Mouse (Mus musculus) 3134 (cell line): ENCODE results near the gene Astn1.

Experiments used
- DNase-seq: peaks from one replicate; pipeline ENCODE4 v3.0.0-alpha.2; 2011; ENCODE audit warnings: low spot score; ENCODE audit not compliant: insufficient read length; ENCODE audit errors: extremely low read depth

Astn1 gene

DNA sequence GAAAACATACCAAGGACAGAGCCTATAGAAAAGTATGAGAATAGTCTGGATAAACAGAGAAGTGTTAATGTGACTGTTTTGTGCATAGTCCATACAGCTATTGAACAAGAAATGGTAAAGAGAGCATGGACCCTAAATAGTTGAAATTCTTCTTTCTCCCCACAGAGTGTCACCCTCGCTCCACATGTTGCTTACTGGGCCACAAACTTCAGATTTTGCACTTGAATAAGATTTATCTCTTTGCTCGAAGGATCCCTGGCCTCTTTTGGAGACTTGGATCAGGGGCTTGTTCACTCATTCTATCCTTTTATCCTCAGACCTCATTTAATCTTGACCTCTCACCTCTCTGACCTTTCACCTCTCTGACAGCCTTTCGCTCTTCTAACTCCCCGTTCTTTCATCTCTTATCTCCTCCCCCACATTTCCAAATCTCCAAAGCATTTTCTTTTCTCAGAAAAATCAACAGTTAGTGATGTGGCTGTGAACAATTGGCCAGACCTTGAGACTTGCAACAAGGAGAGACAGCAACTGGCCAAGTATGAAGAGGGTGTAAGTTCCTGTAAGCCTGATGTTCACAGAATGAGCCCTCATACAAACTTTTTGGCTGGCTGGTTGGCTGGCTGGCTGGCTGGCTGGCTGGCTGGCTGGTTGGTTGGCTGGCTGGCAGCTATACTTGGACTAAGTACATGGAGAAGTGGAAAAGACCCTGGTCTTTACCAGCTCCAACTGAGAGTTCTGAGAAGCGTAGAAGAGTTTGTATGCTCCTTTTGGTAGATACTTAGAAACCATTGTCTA lies 351.4 kb downstream of the Astn1 start:
- DNase-seq, result no peak

GRCm38 (mm10) chr1:158732868-158733496 lies 370.9 kb downstream of the Astn1 start:
- peak; percentile 64 for DNase-seq

GRCm38 (mm10) chr1:158739132-158739919 lies 377.3 kb downstream of the Astn1 start:
- no peak for DNase-seq

DNA sequence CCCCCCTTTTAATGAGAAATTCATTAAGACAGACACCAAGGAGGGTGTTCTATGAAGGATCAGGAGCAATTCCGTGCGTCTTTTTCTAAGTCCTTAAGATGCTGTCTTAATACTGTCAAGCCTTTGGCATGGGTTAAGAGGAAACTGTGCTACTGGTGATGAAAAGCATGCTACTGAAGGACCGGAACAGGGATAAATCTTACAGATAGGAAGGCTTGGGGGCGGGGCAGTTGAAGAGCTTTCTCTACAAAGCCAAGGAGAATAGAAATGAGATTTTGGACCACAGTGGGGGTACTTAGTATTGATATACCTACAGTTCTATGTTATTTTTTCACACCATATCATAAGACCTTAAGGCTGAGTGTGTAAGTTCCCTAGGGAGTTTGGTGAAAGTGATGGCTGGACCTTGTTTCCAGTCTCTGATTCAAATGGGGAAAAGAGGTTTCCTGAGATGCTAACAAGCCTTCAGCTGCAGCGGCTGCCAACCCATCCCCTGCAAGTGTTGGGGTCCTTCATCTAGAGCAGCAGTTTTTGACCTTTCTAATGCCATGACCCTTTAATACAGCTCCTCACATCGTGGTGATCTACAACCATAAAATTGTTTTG lies 378.2 kb downstream of the Astn1 start:
- no peak for DNase-seq

DNA sequence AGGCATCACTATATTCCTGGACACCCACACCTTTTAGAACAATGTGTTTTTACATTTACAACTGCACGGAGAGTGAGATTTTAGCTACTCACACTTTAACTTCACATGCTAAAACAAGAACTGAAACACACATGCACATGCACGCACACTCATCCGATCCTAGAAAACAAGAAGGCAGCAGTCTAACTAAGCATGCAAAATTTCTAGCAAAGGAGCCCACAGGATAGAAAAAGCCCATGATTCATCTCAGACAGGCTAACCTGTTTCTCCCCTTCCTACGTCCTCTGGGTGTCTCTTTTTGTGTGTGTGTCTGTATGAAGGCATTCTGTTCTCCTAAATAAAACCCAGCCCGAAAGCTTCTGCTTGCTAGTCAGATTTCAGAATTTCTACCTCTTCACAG lies 378.9 kb downstream of the Astn1 start:
- DNase-seq, result no peak
